Mouse (Mus musculus) liver, adult 10 weeks (tissue): Measurements from ENCODE around the gene Dnajc30. TPM values are rescaled to one million over a fixed set of nuclear protein-coding genes. Genes with fewer than 3 reads are reported as not detected.

Source experiments
- polyA plus RNA-seq: library from polyadenylated mRNA; stranded (reverse); fragments of 350-450 nt; fragmentation: Illumina TruSeq; extraction: RNeasy Lipid Tissue Mini Kit (QIAGEN cat#74804); gene quantifications from one replicate; pipeline ENCODE4 v1.2.3, GENCODE M21; 2014; ENCODE audit warnings: low read depth, low replicate concordance

The Dnajc30 gene
- polyA plus RNA-seq: 12.7 TPM

GRCm38 (mm10) chr5:135063629-135064381, at the start of gene Dnajc30:
Gene Dnajc30 (plus strand): TSS chr5:135064202.

GRCm38 (mm10) chr5:135023344-135024173, 40.4 kb upstream of the Dnajc30 start, which contains the start of gene Stx1a:
Gene Stx1a (plus strand): TSS chr5:135023482.

GRCm38 (mm10) chr5:135064909-135065446, 976 bp downstream of the Dnajc30 start, which contains the start of gene Bud23:
Gene Bud23 (minus strand): TSS chr5:135064959.

GRCm38 (mm10) chr5:135077564-135078481, 13.8 kb downstream of the Dnajc30 start, which contains the start of gene Vps37d:
Gene Vps37d (minus strand): TSS chr5:135078266.

GRCm38 (mm10) chr5:135089653-135090052, 25.7 kb downstream of the Dnajc30 start, which contains the start of gene Mlxipl:
Gene Mlxipl (plus strand): TSS chr5:135089890.

Other genes with a start within 250 kb of the Dnajc30 start
- gene Tmem270, start 157.5 kb upstream of the Dnajc30 start, polyA plus RNA-seq: not detected
- gene Cldn13, start 148.7 kb upstream of the Dnajc30 start, polyA plus RNA-seq: not detected
- 8.1 TPM for gene Mettl27, start 131.8 kb upstream of the Dnajc30 start, polyA plus RNA-seq
- gene Cldn4, start 117.3 kb upstream of the Dnajc30 start, polyA plus RNA-seq: not detected
- gene Cldn3, start 78.0 kb upstream of the Dnajc30 start, polyA plus RNA-seq: not detected
- 7.5 TPM for gene Abhd11, start 55.0 kb upstream of the Dnajc30 start, polyA plus RNA-seq
- gene Stx1a, start 40.7 kb upstream of the Dnajc30 start, polyA plus RNA-seq: not detected
- gene Bud23, start 757 bp downstream of the Dnajc30 start, polyA plus RNA-seq: 10.0 TPM
- gene Vps37d, start 14.1 kb downstream of the Dnajc30 start, polyA plus RNA-seq: not detected
- 56.2 TPM for gene Mlxipl, start 25.7 kb downstream of the Dnajc30 start, polyA plus RNA-seq
- gene Tbl2, start 85.5 kb downstream of the Dnajc30 start, polyA plus RNA-seq: 2.5 TPM
- gene Bcl7b, start 104.1 kb downstream of the Dnajc30 start, polyA plus RNA-seq: 6.0 TPM
- gene Baz1b, start 123.1 kb downstream of the Dnajc30 start, polyA plus RNA-seq: 14.2 TPM
- gene Fzd9, start 187.0 kb downstream of the Dnajc30 start, polyA plus RNA-seq: not detected